Mouse (Mus musculus) heart, postnatal 14 days (tissue): ENCODE data around the gene Dcun1d1. TPM values are rescaled to one million over a fixed set of nuclear protein-coding genes. Genes with fewer than 3 reads are reported as not detected.

Source experiments
- total RNA-seq, 2 experiments: library from RNA; stranded (reverse); gene quantifications; 2 replicates each; pipeline ENCODE4 v1.2.3; 2021

The Dcun1d1 gene
- total RNA-seq, 2 experiments from 2014 or later, result 61.8 to 64.0 TPM

Other genes with a start within 250 kb of the Dcun1d1 start
- gene Atp11b, start 183.3 kb downstream of the Dcun1d1 start, total RNA-seq, result 10 to 100 TPM; 34.8 to 35.9 TPM
- gene Mccc1, start 63.2 kb upstream of the Dcun1d1 start, total RNA-seq, result 10 to 100 TPM; 58.5 to 68.7 TPM
- not detected for gene Ccdc144b, start 116.1 kb upstream of the Dcun1d1 start, total RNA-seq
- 10 to 100 TPM; 46.8 to 59.2 TPM for gene Acad9, start 128.5 kb upstream of the Dcun1d1 start, total RNA-seq
- 1 to 10 TPM; 4.3 to 4.4 TPM for gene D3Ertd254e, start 213.6 kb upstream of the Dcun1d1 start, total RNA-seq